Mouse (Mus musculus): ENCODE data around the gene Hoxa13. TPM values are rescaled to one million over a fixed set of nuclear protein-coding genes. Genes with fewer than 3 reads are reported as not detected.

Gene Hoxa13
- polyA plus RNA-seq, 1 experiment from 2014 or later: 17.4 TPM

GRCm38 (mm10) chr6:52239625-52240388 lies 20.9 kb downstream of the Hoxa13 start:
- peaks cover 17% of the 10 kb centered on the region; the same call in 1 of the 2 replicates for H3K27me3 ChIP-seq
- H3K27ac ChIP-seq: peak overlapping the region; percentile 97
- WGBS: 1% methylated on average over 30 of the region's 30 CpGs
- peak overlapping the region; percentile 50 for H3K4me2 ChIP-seq
- peak overlapping the region; percentile 59 for H3K4me3 ChIP-seq
- peak overlapping the region; percentile 85 for H3K9ac ChIP-seq
- H3K9me3 ChIP-seq: no peaks in the 10 kb centered on the region
- H3K36me3 ChIP-seq: no peaks in the 10 kb centered on the region
- peaks cover 58% of the 10 kb centered on the region for H3K4me1 ChIP-seq
- ATAC-seq (ENCODE audit: insufficient number of reproducible peaks, low FRiP score, low TSS enrichment, low read depth): no peak

- ATAC-seq (ENCODE audit: insufficient number of reproducible peaks, low FRiP score, low TSS enrichment, low read depth): no peak
- H3K27ac ChIP-seq: peak overlapping the region; percentile 62
- H3K9me3 ChIP-seq: no peaks in the 10 kb centered on the region
- peak overlapping the region; percentile 59 for H3K4me3 ChIP-seq
- no peaks in the 10 kb centered on the region for H3K36me3 ChIP-seq
- peak overlapping the region; percentile 67 for H3K4me2 ChIP-seq
- H3K9ac ChIP-seq: peak overlapping the region; percentile 37; the same call in 1 of the 2 replicates
- H3K4me1 ChIP-seq: peaks cover 59% of the 10 kb centered on the region
- WGBS: 7% methylated on average over 7 of the region's 7 CpGs
- H3K27me3 ChIP-seq: peaks cover 17% of the 10 kb centered on the region; the same call in 1 of the 2 replicates
Observed at GRCm38 (mm10) chr6:52238976-52239375, 21.7 kb downstream of the Hoxa13 start.

- Histone ChIP-seq H3K27ac (peak overlapping the region; percentile 96), H3K4me3 (peak overlapping the region; percentile 59), H3K36me3 (no peaks in the 10 kb centered on the region), H3K9ac (peak overlapping the region; percentile 42; the same call in 1 of the 2 replicates), H3K4me1 (peaks cover 52% of the 10 kb centered on the region), H3K4me2 (peak overlapping the region; percentile 67), H3K27me3 (peaks cover 17% of the 10 kb centered on the region; the same call in 1 of the 2 replicates), H3K9me3 (no peaks in the 10 kb centered on the region)
- ATAC-seq (ENCODE audit: insufficient number of reproducible peaks, low FRiP score, low TSS enrichment, low read depth): no peak
- 6% methylated on average over 7 of the region's 7 CpGs for WGBS
Observed at GRCm38 (mm10) chr6:52238155-52238545, 22.5 kb downstream of the Hoxa13 start.

- 12% methylated on average over 10 of the region's 10 CpGs for WGBS
- Histone ChIP-seq H3K4me3 (peak overlapping the region; percentile 59), H3K4me2 (peak overlapping the region; percentile 67), H3K9me3 (no peaks in the 10 kb centered on the region), H3K27me3 (peaks cover 14% of the 10 kb centered on the region; the same call in 1 of the 2 replicates), H3K4me1 (peaks cover 46% of the 10 kb centered on the region), H3K27ac (peak overlapping the region; percentile 96), H3K36me3 (no peaks in the 10 kb centered on the region), H3K9ac (peak overlapping the region; percentile 42; the same call in 1 of the 2 replicates)
- no peak for ATAC-seq (ENCODE audit: insufficient number of reproducible peaks, low FRiP score, low TSS enrichment, low read depth)
Observed at GRCm38 (mm10) chr6:52237346-52238154, 23.1 kb downstream of the Hoxa13 start.

- H3K4me3 ChIP-seq: peak overlapping the region; percentile 59
- H3K9ac ChIP-seq: peak overlapping the region; percentile 20; the same call in 1 of the 2 replicates
- WGBS: 27% methylated on average over 3 of the region's 3 CpGs
- peak overlapping the region; percentile 67 for H3K4me2 ChIP-seq
- peaks cover 41% of the 10 kb centered on the region for H3K4me1 ChIP-seq
- no peaks in the 10 kb centered on the region for H3K9me3 ChIP-seq
- H3K27me3 ChIP-seq: peaks cover 11% of the 10 kb centered on the region; the same call in 1 of the 2 replicates
- peak overlapping the region; percentile 96 for H3K27ac ChIP-seq
- ATAC-seq (ENCODE audit: insufficient number of reproducible peaks, low FRiP score, low TSS enrichment, low read depth): no peak
- no peaks in the 10 kb centered on the region for H3K36me3 ChIP-seq
Observed at GRCm38 (mm10) chr6:52236806-52237205, 23.9 kb downstream of the Hoxa13 start.

GRCm38 (mm10) chr6:52235866-52236265 lies 24.8 kb downstream of the Hoxa13 start:
- H3K27me3 ChIP-seq: peaks cover 4% of the 10 kb centered on the region; the same call in 1 of the 2 replicates
- H3K4me2 ChIP-seq: peak overlapping the region; percentile 67
- peak overlapping the region; percentile 96 for H3K27ac ChIP-seq
- ATAC-seq (ENCODE audit: insufficient number of reproducible peaks, low FRiP score, low TSS enrichment, low read depth): no peak
- peak overlapping the region; percentile 85; the same call in 1 of the 2 replicates for H3K9ac ChIP-seq
- H3K4me1 ChIP-seq: peaks cover 32% of the 10 kb centered on the region
- H3K36me3 ChIP-seq: no peaks in the 10 kb centered on the region
- WGBS: 35% methylated on average over 6 of the region's 6 CpGs
- H3K4me3 ChIP-seq: peak overlapping the region; percentile 59
- H3K9me3 ChIP-seq: no peaks in the 10 kb centered on the region

GRCm38 (mm10) chr6:52235267-52235666 lies 25.4 kb downstream of the Hoxa13 start:
- H3K27me3 ChIP-seq: peaks cover 3% of the 10 kb centered on the region; the same call in 1 of the 2 replicates
- H3K4me1 ChIP-seq: peaks cover 27% of the 10 kb centered on the region
- peak overlapping the region; percentile 59 for H3K4me3 ChIP-seq
- H3K36me3 ChIP-seq: no peaks in the 10 kb centered on the region
- WGBS: 23% methylated on average over 9 of the region's 9 CpGs
- no peak for ATAC-seq (ENCODE audit: insufficient number of reproducible peaks, low FRiP score, low TSS enrichment, low read depth)
- H3K4me2 ChIP-seq: peak overlapping the region; percentile 67
- H3K9me3 ChIP-seq: no peaks in the 10 kb centered on the region
- peak overlapping the region; percentile 85; the same call in 1 of the 2 replicates for H3K9ac ChIP-seq
- H3K27ac ChIP-seq: peak overlapping the region; percentile 96

GRCm38 (mm10) chr6:52234428-52235140 lies 26.1 kb downstream of the Hoxa13 start:
- 1% methylated on average over 67 of the region's 68 CpGs for WGBS
- Histone ChIP-seq H3K27me3 (no peaks in the 10 kb centered on the region; the same call in 1 of the 2 replicates), H3K4me2 (peak overlapping the region; percentile 67)

GRCm38 (mm10) chr6:52233546-52234427 lies 26.9 kb downstream of the Hoxa13 start:
- peak overlapping the region; percentile 59 for H3K4me3 ChIP-seq
- under 1% methylated on average over 70 of the region's 70 CpGs for WGBS
- no peaks in the 10 kb centered on the region for H3K36me3 ChIP-seq
- H3K27me3 ChIP-seq: no peaks in the 10 kb centered on the region; the same call in 1 of the 2 replicates
- peak; percentile 57 for ATAC-seq (ENCODE audit: insufficient number of reproducible peaks, low FRiP score, low TSS enrichment, low read depth)
- peak overlapping the region; percentile 67 for H3K4me2 ChIP-seq
- H3K27ac ChIP-seq: peak overlapping the region; percentile 96
- peak overlapping the region; percentile 85 for H3K9ac ChIP-seq
- H3K9me3 ChIP-seq: no peaks in the 10 kb centered on the region
- peaks cover 27% of the 10 kb centered on the region for H3K4me1 ChIP-seq

More at GRCm38 (mm10) chr6:52234428-52235140, 26.1 kb downstream of the Hoxa13 start:
- Histone ChIP-seq H3K27ac (peak overlapping the region; percentile 96), H3K4me1 (peaks cover 27% of the 10 kb centered on the region), H3K36me3 (no peaks in the 10 kb centered on the region), H3K9ac (peak overlapping the region; percentile 85), H3K9me3 (no peaks in the 10 kb centered on the region), H3K4me3 (peak overlapping the region; percentile 59)
- ATAC-seq (ENCODE audit: insufficient number of reproducible peaks, low FRiP score, low TSS enrichment, low read depth): peak; percentile 42; the same call in 1 of the 2 replicates

- no peak for ATAC-seq (ENCODE audit: insufficient number of reproducible peaks, low FRiP score, low TSS enrichment, low read depth)
Observed at GRCm38 (mm10) chr6:52232984-52233545, 27.6 kb downstream of the Hoxa13 start.

More at GRCm38 (mm10) chr6:52232984-52233545, 27.6 kb downstream of the Hoxa13 start:
- Histone ChIP-seq H3K27ac (peak overlapping the region; percentile 96), H3K4me2 (peak overlapping the region; percentile 67), H3K4me3 (peak overlapping the region; percentile 59), H3K9me3 (no peaks in the 10 kb centered on the region), H3K36me3 (no peaks in the 10 kb centered on the region), H3K9ac (peak overlapping the region; percentile 85), H3K4me1 (peaks cover 27% of the 10 kb centered on the region), H3K27me3 (no peaks in the 10 kb centered on the region; the same call in 1 of the 2 replicates)
- WGBS: 1% methylated on average over 23 of the region's 23 CpGs
